In the genomic region with DNA sequence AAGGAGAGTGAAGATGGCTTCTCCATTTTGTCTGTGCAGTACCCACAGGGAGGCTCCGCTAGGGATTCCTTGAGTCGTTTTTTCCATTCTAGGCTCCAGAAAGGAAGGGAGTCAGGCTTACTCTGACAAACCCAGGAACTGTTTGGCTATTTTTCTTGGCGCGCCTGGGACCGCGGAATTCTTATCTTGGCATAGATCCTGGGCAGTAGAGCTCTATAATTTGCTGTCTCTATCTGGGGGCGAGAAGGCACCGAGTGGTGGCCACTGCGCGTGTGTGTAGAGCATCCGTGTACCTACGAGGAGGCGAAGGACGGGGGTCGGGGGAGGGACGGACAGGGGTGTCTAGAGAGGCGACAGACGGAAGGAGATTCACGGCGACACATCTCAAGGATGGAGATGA, we compare ENCODE assay signal across 8 mouse cellular contexts. TPM values are rescaled to one million over a fixed set of nuclear protein-coding genes. Genes with fewer than 3 reads are reported as not detected.
DNase-seq lines count a peak whose midpoint lies in the region; ATAC-seq and TF ChIP-seq lines count a peak whose summit lies in the region.

No protein-coding gene starts in this region.

- ATAC-seq in embryonic facial prominence, embryonic 12.5 days (ENCODE audit: insufficient number of reproducible peaks, insufficient read depth, low FRiP score, low TSS enrichment): no peak; the same call in 1 of the 2 replicates
- peak; percentile 32; the same call in 1 of the 2 replicates for ATAC-seq in heart, embryonic 11.5 days (replicated peaks; ENCODE audit: insufficient number of reproducible peaks, low FRiP score, low TSS enrichment)
- ATAC-seq in kidney, postnatal 0 days (replicated peaks; ENCODE audit: low FRiP score, low read depth): peak; percentile 18; the same call in 1 of the 2 replicates

- WGBS in embryonic facial prominence, embryonic 12.5 days: 2% methylated on average over 20 of the region's 20 CpGs
- WGBS in heart, embryonic 11.5 days (ENCODE audit: insufficient replicate concordance): under 1% methylated on average over 20 of the region's 20 CpGs
- WGBS in kidney, postnatal 0 days: under 1% methylated on average over 20 of the region's 20 CpGs

- peak overlapping the region; percentile 71 for H3K4me2 ChIP-seq in embryonic facial prominence, embryonic 12.5 days (replicated peaks)
- peak overlapping the region; percentile 94 for H3K4me2 ChIP-seq in heart, embryonic 11.5 days
- peak overlapping the region; percentile 89 for H3K4me2 ChIP-seq in kidney, postnatal 0 days (ENCODE audit: low read length)

- H3K27ac ChIP-seq in embryonic facial prominence, embryonic 12.5 days: no peak overlapping the region
- 0 out of 2 replicates have a peak overlapping the region, but pooled peaks have one; percentile 29 for H3K27ac ChIP-seq in heart, embryonic 11.5 days (ENCODE audit: low read depth, low read length)
- peak overlapping the region; percentile 50 for H3K27ac ChIP-seq in kidney, postnatal 0 days

- no peaks in the 10 kb centered on the region for H3K9me3 ChIP-seq in embryonic facial prominence, embryonic 12.5 days
- no peaks in the 10 kb centered on the region for H3K9me3 ChIP-seq in heart, embryonic 11.5 days (replicated peaks; ENCODE audit: control insufficient read depth, low read length)
- H3K9me3 ChIP-seq in kidney, postnatal 0 days (replicated peaks; ENCODE audit: low read length): no peaks in the 10 kb centered on the region

- H3K4me3 ChIP-seq in embryonic facial prominence, embryonic 12.5 days: peak overlapping the region; percentile 36
- H3K4me3 ChIP-seq in heart, embryonic 11.5 days (ENCODE audit: low read depth, low read length): peak overlapping the region; percentile 55
- peak overlapping the region; percentile 43 for H3K4me3 ChIP-seq in kidney, postnatal 0 days (replicated peaks; ENCODE audit: low read depth, low read length)

- peaks cover 29% of the 10 kb centered on the region for H3K4me1 ChIP-seq in embryonic facial prominence, embryonic 12.5 days
- peaks cover 16% of the 10 kb centered on the region for H3K4me1 ChIP-seq in heart, embryonic 11.5 days (ENCODE audit: control insufficient read depth, insufficient read depth, low read length)
- peaks cover 21% of the 10 kb centered on the region for H3K4me1 ChIP-seq in kidney, postnatal 0 days (replicated peaks; ENCODE audit: insufficient read depth, low read length)

- no peak for TF ChIP-seq CTCF in kidney, postnatal 0 days (IDR thresholded peaks at IDR 0.05; ENCODE audit: low read depth)

- peak; percentile 27 for DNase-seq in ovary, postnatal 10 days (ENCODE audit: low spot score)
- DNase-seq in ovary, adult 18-20 months (ENCODE audit: low spot score): no peak
- peak; percentile 80 for DNase-seq in kidney, postnatal 0 days (ENCODE audit: low spot score)
- DNase-seq in lung, postnatal 4 days: peak; percentile 50 to 74
- DNase-seq in testis, postnatal 14 days (ENCODE audit: low spot score): peak; percentile 46
- DNase-seq in cerebellum, adult 9-11 months: no peak

- H3K27me3 ChIP-seq in embryonic facial prominence, embryonic 12.5 days: peaks cover 4% of the 10 kb centered on the region; the same call in 1 of the 2 replicates
- H3K27me3 ChIP-seq in heart, embryonic 11.5 days (ENCODE audit: control insufficient read depth, insufficient read depth, low read length): peaks cover 3% of the 10 kb centered on the region; the same call in 1 of the 2 replicates
- no peaks in the 10 kb centered on the region for H3K27me3 ChIP-seq in kidney, postnatal 0 days (ENCODE audit: insufficient read depth, low read length)

- peak overlapping the region; percentile 47; the same call in 1 of the 2 replicates for H3K9ac ChIP-seq in embryonic facial prominence, embryonic 12.5 days
- peak overlapping the region; percentile 56 for H3K9ac ChIP-seq in heart, embryonic 11.5 days (ENCODE audit: low read depth, low read length)
- H3K9ac ChIP-seq in kidney, postnatal 0 days (ENCODE audit: low read depth, low read length): peak overlapping the region; percentile 46

- no peaks in the 10 kb centered on the region for H3K36me3 ChIP-seq in embryonic facial prominence, embryonic 12.5 days
- H3K36me3 ChIP-seq in heart, embryonic 11.5 days (ENCODE audit: control insufficient read depth, insufficient read depth, low read length): no peaks in the 10 kb centered on the region
- H3K36me3 ChIP-seq in kidney, postnatal 0 days (ENCODE audit: insufficient read depth, low read length): no peaks in the 10 kb centered on the region

RNA-seq across cellular contexts. Expression of a gene that starts 11.8 kb away (rescaled TPM):
- polyA plus RNA-seq in embryonic facial prominence, embryonic 12.5 days (2016; fragmentation: Nextera tagmentation; extraction: Ambion mirVana): 88.9 and 94.3 TPM in 2 replicates
- polyA plus RNA-seq in heart, embryonic 11.5 days (2014; fragmentation: Nextera tagmentation; extraction: Ambion mirVana): 102 and 105 TPM in 2 replicates
- polyA plus RNA-seq in kidney, postnatal 0 days (2015; fragmentation: Nextera tagmentation; extraction: Ambion mirVana): 125 TPM in 2 replicates

RNA-seq across cellular contexts. Expression of a gene that starts 31.7 kb away (rescaled TPM):
- 72.6 and 75.8 TPM in 2 replicates for polyA plus RNA-seq in embryonic facial prominence, embryonic 12.5 days (2016; fragmentation: Nextera tagmentation; extraction: Ambion mirVana)
- polyA plus RNA-seq in heart, embryonic 11.5 days (2014; fragmentation: Nextera tagmentation; extraction: Ambion mirVana): 36.5 and 44.0 TPM in 2 replicates
- polyA plus RNA-seq in kidney, postnatal 0 days (2015; fragmentation: Nextera tagmentation; extraction: Ambion mirVana): 77.3 and 88.0 TPM in 2 replicates

RNA-seq across cellular contexts. Expression of a gene that starts 54.9 kb away (rescaled TPM):
- polyA plus RNA-seq in embryonic facial prominence, embryonic 12.5 days (2016; fragmentation: Nextera tagmentation; extraction: Ambion mirVana): 88.2 and 96.5 TPM in 2 replicates
- 52.5 and 60.2 TPM in 2 replicates for polyA plus RNA-seq in heart, embryonic 11.5 days (2014; fragmentation: Nextera tagmentation; extraction: Ambion mirVana)
- polyA plus RNA-seq in kidney, postnatal 0 days (2015; fragmentation: Nextera tagmentation; extraction: Ambion mirVana): 77.8 and 81.6 TPM in 2 replicates

Comparison
In these comparisons a context has a peak if more than half of its experiments do, and no peak if none do; other contexts are left out.
1. DNase-seq: peak in ovary, postnatal 10 days (single experiment), kidney, postnatal 0 days (single experiment), lung, postnatal 4 days (2 of 2) and testis, postnatal 14 days (single experiment); none in ovary, adult 18-20 months (single experiment) and cerebellum, adult 9-11 months (single experiment).
2. Peak in every context shown above with its lines, with median percentiles within 50 percentile points of each other: H3K4me2 ChIP-seq, H3K4me3 ChIP-seq and H3K9ac ChIP-seq.